Mouse (Mus musculus): ENCODE measurements around the gene Naip6. TPM values are rescaled to one million over a fixed set of nuclear protein-coding genes. Genes with fewer than 3 reads are reported as not detected.

The Naip6 gene
- polyA plus RNA-seq, 1 experiment: 0.31 TPM

DNA sequence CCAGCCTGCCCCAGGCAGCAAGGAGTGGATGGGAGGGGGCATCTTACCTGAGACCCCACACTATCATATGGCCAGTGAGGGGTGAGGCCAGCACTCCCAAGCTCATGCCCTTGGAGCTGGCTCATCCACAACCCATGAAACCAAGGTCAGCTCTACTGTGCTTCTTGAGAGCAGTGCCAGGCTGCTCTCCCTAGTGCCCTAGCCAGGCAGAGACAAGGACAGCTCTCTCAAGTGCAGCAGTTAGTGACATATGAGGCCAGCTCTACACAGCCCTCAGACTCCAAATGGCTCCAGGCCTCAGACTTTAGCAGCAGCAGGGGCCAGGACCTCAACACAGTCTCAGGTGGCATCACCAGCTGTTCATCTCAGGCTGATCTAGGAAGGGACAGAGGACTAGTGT is 73.8 kb downstream of the Naip6 start:
- Histone ChIP-seq H3K9me3 (no peaks in the 10 kb centered on the region), H3K36me3 (replicated peaks; ENCODE audit: low read length) (peaks cover 3% of the 10 kb centered on the region), H3K4me3 (replicated peaks) (no peak overlapping the region), H3K27me3 (replicated peaks) (no peaks in the 10 kb centered on the region), H3K4me1 (peaks cover 5% of the 10 kb centered on the region)
- TF ChIP-seq FLI1 (IDR thresholded peaks at IDR 0.05; ENCODE audit: low read length) (no peak), GATA1 (IDR thresholded peaks at IDR 0.05; ENCODE audit: borderline replicate concordance, low read length) (no peak)

Other genes with a start within 250 kb of the Naip6 start
- gene Bdp1, start 213.6 kb downstream of the Naip6 start, polyA plus RNA-seq (2012; ENCODE audit: insufficient read depth, low replicate concordance): 0.67 and 1.8 TPM in 2 replicates
- gene Serf1, start 209.7 kb downstream of the Naip6 start, polyA plus RNA-seq (2012; ENCODE audit: insufficient read depth, low replicate concordance): 20.9 TPM in 1 of 2 replicates, not detected in the other
- gene Smn1, start 192.8 kb downstream of the Naip6 start, polyA plus RNA-seq (2012; ENCODE audit: insufficient read depth, low replicate concordance): 69.1 and 101 TPM in 2 replicates
- 0.85 TPM in 1 of 2 replicates, not detected in the other for gene Naip2, start 115.6 kb downstream of the Naip6 start, polyA plus RNA-seq (2012; ENCODE audit: insufficient read depth, low replicate concordance)
- gene Naip5, start 71.4 kb downstream of the Naip6 start, polyA plus RNA-seq (2012; ENCODE audit: insufficient read depth, low replicate concordance): 0.28 TPM in 1 of 2 replicates, not detected in the other
- 0.02 TPM in 1 of 2 replicates, not detected in the other for gene Naip1, start 135.2 kb upstream of the Naip6 start, polyA plus RNA-seq (2012; ENCODE audit: insufficient read depth, low replicate concordance)
- gene Gtf2h2, start 174.9 kb upstream of the Naip6 start, polyA plus RNA-seq (2012; ENCODE audit: insufficient read depth, low replicate concordance): 5.8 and 10.0 TPM in 2 replicates
- gene Ocln, start 235.0 kb upstream of the Naip6 start, polyA plus RNA-seq (2012; ENCODE audit: insufficient read depth, low replicate concordance): not detected in 2 replicates